Mouse (Mus musculus) adrenal gland, adult 18-20 months (tissue): ENCODE measurements around the gene Mlkl. TPM values are rescaled to one million over a fixed set of nuclear protein-coding genes. Genes with fewer than 3 reads are reported as not detected.

ENCODE experiments used
- DNase-seq, 2 experiments: peaks; one replicate each; pipeline ENCODE4 v3.0.0; 2021 to 2022; ENCODE audit warnings: low spot score in 2 of 2
- long read RNA-seq, 2 experiments: library from polyadenylated mRNA; stranded (forward); transcript quantifications; one replicate each; pipeline ENCODE4 v2.0.0; 2021
- total RNA-seq, 2 experiments: library from RNA; stranded (reverse); gene quantifications; 1 replicate in 1 of 2; 2 replicates in 1 of 2; pipeline ENCODE4 v1.2.3; 2021

The Mlkl gene
- 10 to 100 TPM in 1 of 2 experiments, 1 to 10 TPM in 1; 5.1 to 16.4 TPM for total RNA-seq
- long read RNA-seq, experiment 1, partial matches to known transcripts, result 1 of 4 reads
- long read RNA-seq, experiment 1, other reads (novel, unspliced or antisense), result 1 of 4 reads
- long read RNA-seq, experiment 2, transcript Mlkl-202 (11 exons, 1,976 nt), result major isoform, 29 of 32 reads
- long read RNA-seq, experiment 2, partial matches to known transcripts, result 0 of 32 reads
- long read RNA-seq, experiment 2, other reads (novel, unspliced or antisense), result 2 of 32 reads

DNA sequence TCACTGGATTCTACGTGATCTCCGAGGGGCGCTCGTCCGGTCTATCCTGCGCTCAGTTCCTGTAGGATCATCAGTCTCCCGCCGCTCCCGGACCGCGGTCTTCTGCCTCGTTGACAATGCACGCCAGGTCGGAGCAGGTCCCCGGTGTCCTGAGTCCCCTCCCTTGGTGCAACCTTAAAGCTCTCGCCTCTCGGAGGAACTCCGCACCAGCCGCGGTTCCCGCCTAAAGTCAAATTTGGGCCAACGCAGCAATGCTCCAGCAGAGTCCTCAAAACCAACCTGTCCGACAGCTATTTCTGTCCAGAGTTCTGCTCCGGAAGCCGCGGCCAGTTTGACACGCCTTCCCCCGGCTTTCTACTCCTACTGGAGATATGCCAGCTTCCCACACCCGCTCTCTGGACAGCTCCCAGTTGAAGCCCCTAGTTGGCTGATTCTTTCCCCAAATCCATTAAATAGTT lies at the start of gene Mlkl:
Gene Mlkl, minus strand, starts transcription at position 288 of the 458 bp plus-strand sequence.
- DNase-seq, result peak; percentile 48 to 61

DNA sequence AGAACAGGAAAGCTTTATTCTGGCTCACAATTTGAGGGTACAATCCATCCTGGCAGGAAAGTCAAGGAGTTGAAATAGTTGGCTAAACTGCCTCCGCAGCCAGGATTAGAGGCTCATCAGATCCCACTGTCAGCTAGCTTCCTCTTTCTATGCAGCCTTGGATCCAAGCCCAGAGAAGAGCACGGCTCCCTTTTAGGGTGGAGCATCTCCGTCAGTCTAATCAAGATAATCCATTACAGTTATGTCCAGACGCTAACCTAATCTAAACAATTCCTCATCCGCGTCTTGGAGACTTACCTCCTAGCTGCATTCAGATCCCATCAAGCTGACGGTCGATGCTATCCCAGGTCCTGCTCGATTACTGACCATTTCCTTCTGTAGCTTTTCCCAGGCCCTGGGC lies 47.9 kb upstream of the Mlkl start:
- DNase-seq, result no peak

DNA sequence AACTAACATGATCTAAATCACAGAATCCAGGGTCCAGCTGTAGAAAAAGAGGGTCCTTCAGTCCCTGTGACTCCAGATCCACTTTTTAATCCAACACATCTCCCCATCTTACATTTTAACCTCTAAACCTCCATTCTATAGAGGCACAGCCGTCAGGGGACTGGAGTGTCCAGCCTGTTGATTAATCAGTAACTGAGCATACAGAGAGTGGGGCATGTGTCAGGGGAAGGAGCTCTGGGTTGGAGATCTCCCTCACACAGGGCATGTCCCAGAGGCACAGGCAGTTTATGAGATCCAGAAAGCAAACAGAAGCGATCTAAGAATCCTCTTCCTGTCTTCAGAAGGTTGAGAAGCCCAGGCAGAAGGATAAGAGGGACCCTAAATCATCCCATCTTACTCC lies 46.7 kb upstream of the Mlkl start:
- DNase-seq, result no peak

DNA sequence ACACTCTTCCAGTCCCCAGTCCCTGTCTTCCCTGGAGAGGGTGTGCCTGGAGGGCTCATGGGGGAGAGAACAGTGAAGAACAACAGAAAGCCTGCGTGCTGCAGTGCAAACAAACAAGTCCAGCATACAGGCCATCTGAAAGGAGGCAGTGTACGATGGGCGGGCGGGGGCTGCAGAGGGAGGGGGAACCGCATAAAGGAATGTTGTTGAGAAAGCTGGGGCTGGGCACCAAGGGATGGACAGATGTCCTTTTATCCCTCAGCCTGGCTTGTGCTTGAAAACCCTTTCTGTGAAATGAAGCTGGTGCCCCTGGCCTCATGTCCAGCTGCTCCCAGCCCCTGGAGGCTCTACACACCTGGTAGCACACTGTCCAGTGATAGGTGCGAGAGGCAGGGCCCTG lies 37.2 kb upstream of the Mlkl start:
- DNase-seq, result no peak

DNA sequence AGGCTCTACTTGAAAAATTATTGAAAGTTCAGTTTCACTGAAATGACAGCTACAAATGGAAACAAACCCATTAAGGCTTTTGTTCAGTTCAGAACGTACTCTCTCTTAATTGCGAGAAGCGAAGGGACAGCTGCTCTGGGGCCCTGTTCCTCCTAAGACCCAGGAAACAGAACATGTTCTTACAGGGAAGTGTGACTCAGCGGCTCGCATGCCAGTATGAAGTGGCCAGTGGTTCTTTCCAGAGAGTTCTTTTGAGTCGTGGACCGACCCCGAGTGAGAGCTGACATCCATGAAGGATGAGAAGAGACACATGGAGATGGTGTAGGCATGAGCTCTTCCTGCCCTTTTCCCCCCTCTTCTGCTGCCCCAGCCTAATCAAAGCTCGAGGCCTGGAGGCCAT lies 31.7 kb upstream of the Mlkl start:
- no peak for DNase-seq

DNA sequence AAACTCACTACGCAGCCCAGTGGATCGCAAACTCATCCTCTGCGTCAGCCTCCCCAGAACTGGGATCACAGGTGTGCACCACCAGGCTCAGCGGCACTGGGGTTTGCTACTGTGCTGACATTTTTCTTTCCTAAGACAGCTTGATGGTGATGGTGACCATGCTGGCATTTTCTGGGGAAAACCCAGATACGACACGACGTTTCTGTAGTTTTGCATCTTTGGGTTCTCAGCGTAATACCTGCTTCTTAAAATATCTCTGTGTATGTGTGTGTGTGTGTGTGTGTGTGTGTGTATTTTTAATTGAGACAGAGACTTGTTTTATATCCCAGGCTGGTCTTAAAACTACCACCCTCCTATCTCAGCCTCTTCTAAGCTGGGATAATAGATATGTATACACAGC lies 29.4 kb upstream of the Mlkl start:
- DNase-seq, result no peak

DNA sequence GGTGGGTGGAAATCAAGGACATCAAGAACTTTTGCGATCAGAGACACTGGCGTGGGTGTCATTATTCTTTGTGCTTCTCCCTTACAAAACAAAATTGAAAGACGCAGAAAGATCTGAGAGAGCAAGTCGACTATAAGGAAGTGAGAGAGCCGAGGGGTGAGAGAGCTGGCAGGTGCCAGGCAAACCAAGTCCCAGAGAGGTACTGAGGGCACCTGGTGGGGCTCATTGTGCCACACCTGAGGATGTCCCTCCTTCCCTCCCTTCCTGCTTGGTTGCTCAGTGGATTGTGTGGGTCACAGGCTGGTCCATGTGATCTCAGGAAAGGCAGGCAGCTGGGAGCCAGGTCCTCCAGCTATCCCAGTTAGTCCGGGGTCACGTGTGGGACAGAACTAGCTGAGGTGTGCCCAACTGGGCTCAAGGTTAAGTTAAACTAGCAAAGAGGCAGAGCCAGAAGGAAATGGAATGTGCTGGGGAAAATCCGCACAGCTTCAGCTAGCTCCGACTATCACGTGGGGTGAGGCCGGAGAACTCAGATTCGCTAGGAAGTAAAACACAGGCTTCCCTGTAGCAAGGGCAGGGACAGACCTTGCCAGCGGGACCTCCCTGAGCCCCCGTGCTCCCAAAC lies 28.7 kb upstream of the Mlkl start:
- DNase-seq, result no peak

DNA sequence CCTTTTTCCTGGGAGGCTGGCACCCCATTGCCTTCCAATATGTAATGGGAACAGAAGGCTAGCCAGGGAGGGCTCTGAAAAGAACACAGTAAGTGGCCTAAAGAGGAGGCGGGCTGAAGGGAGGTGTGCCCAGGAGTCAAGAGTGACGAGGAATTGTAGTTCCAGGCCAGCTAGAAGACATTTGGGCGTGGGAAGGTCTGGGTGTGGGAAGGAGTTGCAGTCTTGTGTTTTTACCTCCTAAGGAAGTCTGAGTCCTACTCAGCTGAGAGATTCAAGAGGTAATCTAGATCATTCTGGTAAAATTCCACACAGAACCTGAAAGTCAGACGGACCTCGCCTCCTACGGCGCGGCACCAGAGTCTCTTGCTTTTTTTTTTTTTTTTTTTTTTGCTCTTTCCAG lies 25.5 kb upstream of the Mlkl start:
- no peak for DNase-seq

DNA sequence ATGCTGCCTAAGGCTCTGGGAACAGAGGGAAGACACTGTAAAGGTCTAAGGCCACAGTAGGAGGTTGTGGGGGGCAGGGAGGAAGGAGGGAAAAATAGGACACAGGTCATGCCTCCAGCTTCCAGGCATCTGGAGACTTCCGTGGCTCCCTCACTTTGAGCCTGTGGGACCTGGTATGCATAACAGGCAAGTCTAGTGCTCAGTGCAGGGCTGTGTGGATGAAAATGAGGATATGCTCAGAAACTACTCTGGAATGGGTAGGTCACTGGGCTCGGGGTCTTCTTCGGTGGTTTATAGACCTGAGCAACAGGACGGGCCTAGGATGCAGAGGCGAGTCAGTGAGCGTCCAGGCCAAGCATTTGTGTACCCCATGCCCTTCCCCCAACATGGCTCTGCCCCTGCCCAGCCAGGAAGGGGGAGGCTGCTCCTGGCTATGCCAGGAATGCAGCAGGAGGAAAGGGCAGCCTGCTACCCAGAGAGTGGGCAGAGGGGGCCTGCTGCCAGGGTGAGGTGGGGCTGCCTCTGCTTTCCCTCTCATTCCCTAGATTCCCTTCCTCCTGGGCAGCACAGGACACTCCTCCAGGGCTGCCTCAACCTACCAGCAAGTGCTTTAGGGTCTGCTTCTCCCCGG lies 22.7 kb upstream of the Mlkl start:
- no peak for DNase-seq

DNA sequence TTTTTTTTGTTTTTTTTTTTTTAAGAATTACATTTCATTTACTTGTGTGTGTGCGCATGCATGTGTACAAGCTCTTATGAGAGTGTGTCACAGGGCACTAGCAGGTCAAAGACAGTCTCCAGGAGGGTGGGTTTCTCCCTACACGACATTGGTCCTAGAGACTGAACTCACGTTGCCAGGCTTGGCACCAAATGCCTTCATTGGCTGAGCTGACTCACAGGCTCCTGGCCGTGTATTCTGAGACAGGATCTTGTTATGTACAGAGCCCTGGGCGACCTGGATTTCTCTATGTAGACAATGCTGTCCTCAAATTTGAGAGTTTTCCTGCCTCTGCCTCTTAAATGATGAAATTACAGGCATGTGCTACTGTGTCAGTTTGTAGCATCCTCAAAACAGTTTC lies 22.0 kb upstream of the Mlkl start:
- no peak for DNase-seq

DNA sequence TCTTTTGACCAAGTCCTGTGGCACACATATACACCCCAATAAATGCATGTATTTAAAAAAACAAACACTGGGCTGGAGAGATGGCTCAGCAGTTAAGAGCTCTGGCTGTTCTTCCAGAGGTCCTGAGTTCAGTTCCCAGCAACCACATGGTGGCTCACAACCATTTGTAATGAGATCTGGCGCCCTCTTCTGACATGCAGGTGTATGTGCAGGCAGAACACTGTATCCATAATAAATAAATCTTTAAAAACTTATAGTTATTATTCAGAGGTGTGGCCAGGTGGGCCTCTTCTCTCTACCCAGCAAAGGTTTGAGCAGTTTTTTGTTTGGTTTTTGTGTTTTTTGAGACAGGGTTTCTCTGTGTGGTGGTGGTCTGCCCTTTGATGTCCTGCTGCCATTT lies 20.9 kb upstream of the Mlkl start:
- DNase-seq, result no peak

DNA sequence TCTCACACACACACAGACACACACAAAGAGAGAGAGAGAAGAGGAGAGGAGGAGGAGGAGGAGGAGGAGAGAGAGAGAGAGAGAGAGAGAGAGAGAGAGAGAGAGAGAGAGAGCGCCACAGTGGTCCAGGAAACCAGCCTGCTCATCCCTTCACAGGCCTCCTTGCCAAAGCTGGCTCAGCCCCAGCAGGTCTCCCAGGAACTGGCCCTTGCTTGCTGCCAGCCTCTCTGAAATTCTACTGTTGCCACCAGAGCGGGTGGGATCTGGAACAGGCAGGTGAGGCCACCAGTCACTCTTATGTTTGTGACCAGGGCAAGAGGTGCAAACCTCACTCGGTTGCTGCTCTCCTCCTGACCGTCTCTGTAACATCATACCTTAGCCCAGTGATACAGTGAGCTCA lies 19.5 kb upstream of the Mlkl start:
- DNase-seq, result no peak

DNA sequence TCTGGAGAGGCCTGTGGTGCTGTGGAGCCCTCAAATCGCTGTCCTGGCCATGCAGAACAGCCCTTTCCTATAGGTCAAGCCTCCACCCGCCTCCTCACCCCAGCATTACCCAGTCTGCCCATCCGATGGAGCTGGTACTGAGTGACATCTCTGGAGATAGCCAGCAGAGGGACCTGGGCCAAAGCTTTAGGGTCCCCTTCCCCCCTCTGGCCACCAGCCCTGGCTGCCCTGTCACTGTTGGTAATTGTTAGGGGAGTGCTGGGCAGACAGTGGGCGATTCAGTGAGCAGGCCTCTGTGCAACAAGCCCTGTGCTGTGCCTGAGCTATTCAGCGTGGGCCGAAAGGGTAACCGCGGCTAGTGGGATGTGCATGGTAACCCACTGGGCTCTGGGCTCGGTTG lies 15.5 kb upstream of the Mlkl start:
- DNase-seq, result no peak

DNA sequence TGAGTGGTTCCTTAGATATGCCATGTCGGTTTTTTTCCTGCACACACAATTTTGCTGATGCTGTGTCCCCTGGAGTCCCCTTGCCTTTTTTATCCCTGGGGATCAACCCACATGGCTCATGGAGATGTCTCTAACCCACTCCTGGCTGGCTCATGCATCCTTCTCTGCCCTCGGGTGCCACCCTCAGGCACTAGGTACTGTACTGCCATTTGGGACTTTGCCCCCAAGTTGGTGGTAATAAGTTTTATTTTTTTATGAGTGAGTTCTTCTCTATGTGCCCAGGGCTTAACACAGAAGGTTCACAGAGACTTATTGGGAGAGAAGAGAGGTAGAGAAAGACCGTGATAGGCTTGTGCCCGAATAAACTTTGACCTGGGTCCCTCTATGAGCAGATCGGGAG lies 14.3 kb upstream of the Mlkl start:
- no peak for DNase-seq

DNA sequence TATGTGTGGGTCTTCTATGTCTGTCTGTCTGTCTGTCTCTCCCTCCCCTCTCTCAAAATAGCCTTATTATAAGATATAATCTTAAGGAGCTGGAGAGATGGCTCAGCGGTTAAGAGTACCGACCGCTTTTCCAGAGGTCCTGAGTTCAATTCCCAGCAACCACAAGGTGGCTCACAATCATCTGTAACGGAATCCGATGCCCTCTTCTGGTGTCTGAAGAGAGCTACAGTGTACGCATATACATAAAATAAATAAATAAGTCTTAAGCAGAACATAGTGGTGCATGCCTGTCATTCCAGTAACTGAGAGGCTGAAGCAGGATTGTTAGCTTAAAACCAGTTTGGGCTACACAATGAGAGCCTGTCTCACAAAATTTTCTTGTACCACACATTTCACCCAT lies 12.6 kb upstream of the Mlkl start:
- DNase-seq, result no peak

DNA sequence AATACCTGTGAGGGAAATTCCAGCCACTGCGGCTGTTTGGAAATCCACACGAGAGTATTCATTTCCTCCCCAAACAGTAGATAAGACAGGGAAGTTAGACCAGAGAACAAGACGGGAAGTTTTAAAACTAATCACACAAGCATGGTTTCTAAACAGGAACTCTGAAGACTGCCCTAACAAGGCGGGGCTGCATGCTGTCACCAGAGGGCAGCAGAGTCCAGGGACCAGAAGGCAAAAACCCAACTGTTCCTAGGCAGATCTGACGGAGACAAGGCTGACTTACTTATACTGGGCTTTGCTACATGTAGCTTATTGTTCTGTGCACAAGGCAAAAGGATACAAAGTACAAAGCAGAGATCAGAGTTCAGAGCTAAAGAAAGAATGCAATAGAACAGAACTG lies 5.2 kb upstream of the Mlkl start:
- peak; percentile 83 to 84 for DNase-seq

DNA sequence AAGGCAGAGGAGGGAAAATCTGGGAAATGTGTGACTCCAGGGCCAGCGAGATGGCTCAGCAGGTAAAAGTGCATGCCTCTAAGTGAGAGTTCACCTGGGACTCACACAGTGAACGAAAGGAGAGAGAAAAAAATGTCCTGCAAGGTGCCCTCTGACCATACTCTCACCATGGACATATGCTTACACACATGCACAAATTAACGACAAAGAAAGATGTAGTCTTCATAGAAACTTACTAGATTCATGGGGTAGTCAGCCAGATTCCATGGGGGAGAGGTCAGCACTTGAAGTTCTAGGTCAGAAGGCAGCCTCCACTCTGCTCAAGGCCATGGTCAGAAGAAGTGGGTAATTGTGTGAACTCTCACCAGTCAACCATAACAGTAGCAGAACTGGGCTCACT lies 2.2 kb upstream of the Mlkl start:
- no peak for DNase-seq

DNA sequence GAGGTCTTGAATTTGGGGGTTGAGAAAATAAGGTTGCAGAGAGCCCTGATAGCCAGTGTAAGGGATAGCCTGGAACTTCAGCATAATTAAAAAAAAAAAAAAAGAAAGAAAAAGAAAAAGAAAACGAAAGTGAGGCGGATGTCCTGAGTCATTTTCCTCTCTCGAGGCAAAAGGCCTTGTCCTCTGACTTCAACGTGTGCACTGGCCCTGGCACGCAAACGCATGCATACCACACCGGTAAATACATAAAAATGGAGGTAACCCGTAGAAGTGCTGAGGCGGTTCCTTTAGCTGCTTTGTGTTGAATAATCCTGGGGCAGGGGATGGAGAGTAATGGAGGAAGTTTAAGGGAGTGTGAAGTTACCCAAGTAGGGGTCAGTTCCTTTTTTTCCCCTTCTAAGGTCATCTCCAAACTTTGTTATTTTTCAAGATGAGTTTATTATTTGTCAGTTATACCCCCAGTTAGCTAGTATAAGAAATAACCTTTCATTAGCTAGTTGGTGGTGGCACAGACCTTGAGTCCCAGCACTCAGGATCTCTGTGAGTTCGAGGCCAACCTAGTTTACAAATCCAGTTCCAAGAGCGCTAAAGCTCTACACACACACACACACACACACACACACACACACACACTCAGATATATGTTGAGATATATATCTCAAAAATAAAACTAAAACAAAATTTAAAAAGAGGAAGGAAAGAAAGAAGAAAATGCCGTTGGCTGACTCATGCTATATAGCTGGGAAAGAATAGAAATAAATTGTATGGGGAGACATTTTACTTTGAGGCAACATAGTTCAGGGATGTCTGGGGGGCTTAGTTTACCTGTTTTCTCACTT lies 612 bp upstream of the Mlkl start:
- no peak for DNase-seq

DNA sequence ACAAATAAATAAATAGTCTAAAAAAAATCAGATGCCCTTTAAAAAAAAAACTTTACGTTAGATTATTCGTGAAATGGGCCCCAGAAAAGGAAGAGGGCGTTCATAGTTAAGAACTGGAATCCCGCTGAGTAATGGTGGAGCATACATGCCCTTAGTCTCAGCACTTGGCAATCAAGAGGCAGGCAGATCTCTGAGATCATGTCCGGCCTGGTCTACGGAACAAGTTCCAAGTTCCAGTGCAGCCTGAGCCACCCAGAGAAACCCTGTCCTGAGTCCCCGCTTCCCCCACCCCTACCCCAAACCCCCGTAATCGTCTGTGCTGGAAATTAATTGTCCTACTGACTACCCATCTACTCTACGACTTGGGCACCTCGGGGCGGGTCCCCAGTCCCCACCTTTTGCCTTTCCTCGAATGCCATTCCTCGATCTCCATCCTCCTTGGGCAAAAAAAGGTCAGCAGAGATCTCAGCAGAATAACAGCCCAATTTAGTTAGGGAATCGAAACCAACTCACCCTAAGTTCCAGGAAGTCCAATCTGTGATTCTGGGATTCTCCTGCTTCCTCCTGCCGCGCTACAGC lies 577 bp downstream of the Mlkl start:
- DNase-seq, result no peak

DNA sequence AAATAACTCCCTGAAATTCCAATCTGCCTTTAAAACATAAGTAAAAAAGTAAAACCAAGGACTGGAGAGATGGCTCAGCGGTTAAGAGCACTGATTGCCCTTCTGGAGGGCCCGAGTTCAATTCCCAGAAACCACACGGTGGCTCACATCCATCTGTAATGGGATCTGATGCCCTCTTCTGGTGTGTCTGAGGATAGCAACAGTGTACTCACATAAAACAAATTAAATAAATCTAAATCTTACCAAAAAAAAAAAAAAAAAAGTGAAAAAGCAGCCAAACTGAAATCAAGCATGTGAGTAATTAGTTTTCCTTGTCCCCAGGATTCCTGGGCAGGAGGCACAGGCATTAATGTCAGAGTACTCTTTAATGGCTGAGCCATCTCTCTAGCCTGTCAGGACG lies 1.3 kb downstream of the Mlkl start:
- DNase-seq, result no peak

DNA sequence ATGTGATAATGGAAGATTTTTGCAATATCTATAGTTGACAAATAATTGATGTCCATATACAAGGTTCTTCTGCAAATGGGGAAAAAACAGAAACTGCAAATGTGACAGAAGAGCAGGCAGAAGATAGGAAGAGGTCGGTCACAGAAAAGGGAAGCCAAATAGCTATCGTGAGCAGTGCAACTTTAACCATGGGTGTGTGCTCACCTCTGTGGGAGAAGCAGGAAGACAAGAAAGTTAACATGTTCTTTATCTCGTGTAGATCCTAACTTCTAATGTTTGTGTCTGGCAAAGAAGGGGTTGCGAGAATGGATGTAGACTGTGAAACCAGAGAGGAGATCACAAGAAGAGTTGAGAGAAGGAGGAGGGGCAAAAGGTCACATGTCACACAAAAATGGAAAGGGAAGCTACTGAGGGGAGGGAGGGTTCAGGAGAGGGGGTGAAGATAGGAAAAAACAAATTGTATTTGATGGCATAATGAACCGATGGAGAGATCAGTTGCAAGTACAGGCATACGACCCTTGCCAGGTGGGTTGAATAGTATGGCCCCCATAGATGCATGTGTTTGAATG lies 12.7 kb downstream of the Mlkl start:
- no peak for DNase-seq
